Mouse (Mus musculus) forebrain, embryonic 14.5 days (tissue): Measurements from ENCODE around the gene Lin52. TPM values are rescaled to one million over a fixed set of nuclear protein-coding genes. Genes with fewer than 3 reads are reported as not detected.

Experiments
- ATAC-seq: fragments of 200-750 bp; cut with Nextera tagmentation; 2 replicates; pipeline ENCODE4 v1.8.0; 2017; ENCODE audit warnings: mild to moderate bottlenecking, moderate library complexity
- DNase-seq: peaks from one replicate; pipeline ENCODE4 v3.0.0-alpha.2; 2015; ENCODE audit warnings: low spot score
- H3K27ac ChIP-seq: fragments of 300-500 bp; sonication (generic); 2 replicates; pipeline ENCODE4 v1.5.1; 2014; ENCODE audit warnings: low read depth, mild to moderate bottlenecking, control low read depth, low read length, moderate library complexity
- H3K27me3 ChIP-seq: fragments of 300-500 bp; sonication (generic); replicated peaks from 2 replicates; pipeline ENCODE4 v1.6.1; 2014; ENCODE audit warnings: low read length, control low read depth, mixed read lengths; ENCODE audit not compliant: control insufficient read depth, insufficient read depth
- H3K36me3 ChIP-seq: fragments of 300-500 bp; sonication (generic); 2 replicates; pipeline ENCODE4 v1.6.1; 2014; ENCODE audit warnings: low read length, control low read depth; ENCODE audit not compliant: control insufficient read depth, insufficient read depth
- H3K4me1 ChIP-seq: fragments of 300-500 bp; sonication (generic); 2 replicates; pipeline ENCODE4 v1.6.1; 2014; ENCODE audit warnings: antibody characterized with exemption, low read length, control low read depth; ENCODE audit not compliant: control insufficient read depth, insufficient read depth
- H3K4me2 ChIP-seq: fragments of 300-500 bp; sonication (generic); 2 replicates; pipeline ENCODE4 v1.6.1; 2014; ENCODE audit warnings: mild to moderate bottlenecking, control low read depth, low read length
- H3K4me3 ChIP-seq: fragments of 300-500 bp; sonication (generic); 2 replicates; pipeline ENCODE4 v1.5.1; 2014; ENCODE audit warnings: low read depth, low read length, control low read depth
- H3K9ac ChIP-seq: fragments of 300-500 bp; sonication (generic); 2 replicates; pipeline ENCODE4 v1.6.1; 2014; ENCODE audit warnings: mild to moderate bottlenecking, low read length, control low read depth, moderate library complexity
- H3K9me3 ChIP-seq: fragments of 300-500 bp; sonication (generic); replicated peaks from 2 replicates; pipeline ENCODE4 v1.6.1; 2016; ENCODE audit warnings: low read length, control low read depth, mixed read lengths; ENCODE audit not compliant: control insufficient read depth
- WGBS: fragments of 180-500 bp; shearing (Covaris S2); extraction: QIAGEN DNeasy Blood & Tissue Kit; methylation state at CpG from one replicate; pipeline ENCODE4 v1.1.7; 2014; 5-methylcytosine and 5-hydroxymethylcytosine counted together
- polyA plus RNA-seq: library from polyadenylated mRNA; unstranded; fragments of >200 nt; fragmentation: Nextera tagmentation; extraction: Ambion mirVana; gene quantifications from 2 replicates; pipeline ENCODE4 v1.2.1, GENCODE M21; 2014

Lin52 gene
- polyA plus RNA-seq, 1 experiment from 2014 or later: 41.2 TPM

DNA sequence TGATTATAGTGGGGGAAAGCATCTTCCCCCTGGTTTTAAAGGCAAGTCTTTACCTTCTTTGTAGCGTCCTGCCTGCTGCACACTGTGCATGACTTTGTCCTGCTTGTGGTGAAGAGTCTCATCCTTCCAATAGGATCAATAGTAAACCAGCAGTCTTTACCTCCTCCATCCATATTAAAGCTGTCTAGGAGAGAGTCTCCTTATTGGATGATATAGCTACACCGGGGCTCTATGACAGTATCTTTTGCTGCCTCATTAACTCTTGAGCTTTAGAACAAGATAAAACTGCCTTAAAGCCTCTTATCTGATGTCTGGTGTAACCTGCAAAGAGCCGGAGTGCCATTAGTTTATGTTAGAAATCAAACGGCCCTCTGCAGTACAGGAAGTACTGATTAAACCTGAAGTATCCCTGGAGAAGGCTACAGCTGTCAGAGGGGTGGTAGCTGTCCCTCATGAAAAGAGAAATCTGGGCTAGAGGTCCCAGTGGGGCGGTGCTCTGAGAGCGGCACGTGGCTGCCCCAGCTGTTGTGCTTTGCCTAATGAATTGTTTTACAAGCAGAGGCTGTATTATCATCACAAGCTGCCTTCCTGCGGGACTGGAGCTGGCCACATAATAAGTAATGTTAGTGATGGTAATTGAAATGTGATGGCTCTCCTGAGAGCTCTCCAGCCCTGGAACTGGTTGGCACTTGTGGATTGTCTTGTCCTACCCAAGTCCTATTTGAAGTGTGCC, 36.3 kb downstream of the Lin52 start:
- H3K9ac ChIP-seq: no peak overlapping the region
- no peak overlapping the region for H3K4me2 ChIP-seq
- no peak overlapping the region for H3K27ac ChIP-seq
- DNase-seq: peak; percentile 74
- no peak overlapping the region for H3K4me3 ChIP-seq
- no peaks in the 10 kb centered on the region; the same call in 1 of the 2 replicates for H3K4me1 ChIP-seq
- no peaks in the 10 kb centered on the region for H3K9me3 ChIP-seq
- ATAC-seq: peak; percentile 70
- 24% methylated on average over 8 of the region's 8 CpGs for WGBS
- H3K27me3 ChIP-seq: no peaks in the 10 kb centered on the region
- no peaks in the 10 kb centered on the region for H3K36me3 ChIP-seq

DNA sequence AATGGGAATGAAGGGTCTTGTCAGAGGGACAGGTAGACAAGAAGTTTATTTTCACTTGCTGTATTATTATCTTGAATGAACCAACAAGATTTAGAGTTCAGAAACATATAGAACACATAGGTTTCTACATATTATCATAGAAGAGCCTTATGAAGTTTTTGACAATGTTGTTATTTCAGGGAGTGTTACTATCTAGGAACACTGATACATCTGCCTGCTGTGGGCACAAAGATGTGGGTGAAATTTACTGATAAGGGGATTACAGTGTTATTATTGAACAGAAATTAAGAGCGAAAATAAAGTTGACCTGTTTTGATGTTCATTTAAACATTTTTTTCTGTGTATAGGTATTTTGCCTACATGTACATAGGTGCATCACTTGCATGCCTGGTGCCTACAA, 45.6 kb downstream of the Lin52 start:
- peaks cover 5% of the 10 kb centered on the region; the same call in 1 of the 2 replicates for H3K4me1 ChIP-seq
- no peak overlapping the region for H3K4me2 ChIP-seq
- no peak for DNase-seq
- H3K36me3 ChIP-seq: no peaks in the 10 kb centered on the region
- no peak overlapping the region for H3K27ac ChIP-seq
- ATAC-seq: no peak
- WGBS: 94% methylated on average over 1 of the region's 1 CpGs
- no peaks in the 10 kb centered on the region for H3K27me3 ChIP-seq
- no peaks in the 10 kb centered on the region for H3K9me3 ChIP-seq
- no peak overlapping the region for H3K9ac ChIP-seq
- no peak overlapping the region for H3K4me3 ChIP-seq

DNA sequence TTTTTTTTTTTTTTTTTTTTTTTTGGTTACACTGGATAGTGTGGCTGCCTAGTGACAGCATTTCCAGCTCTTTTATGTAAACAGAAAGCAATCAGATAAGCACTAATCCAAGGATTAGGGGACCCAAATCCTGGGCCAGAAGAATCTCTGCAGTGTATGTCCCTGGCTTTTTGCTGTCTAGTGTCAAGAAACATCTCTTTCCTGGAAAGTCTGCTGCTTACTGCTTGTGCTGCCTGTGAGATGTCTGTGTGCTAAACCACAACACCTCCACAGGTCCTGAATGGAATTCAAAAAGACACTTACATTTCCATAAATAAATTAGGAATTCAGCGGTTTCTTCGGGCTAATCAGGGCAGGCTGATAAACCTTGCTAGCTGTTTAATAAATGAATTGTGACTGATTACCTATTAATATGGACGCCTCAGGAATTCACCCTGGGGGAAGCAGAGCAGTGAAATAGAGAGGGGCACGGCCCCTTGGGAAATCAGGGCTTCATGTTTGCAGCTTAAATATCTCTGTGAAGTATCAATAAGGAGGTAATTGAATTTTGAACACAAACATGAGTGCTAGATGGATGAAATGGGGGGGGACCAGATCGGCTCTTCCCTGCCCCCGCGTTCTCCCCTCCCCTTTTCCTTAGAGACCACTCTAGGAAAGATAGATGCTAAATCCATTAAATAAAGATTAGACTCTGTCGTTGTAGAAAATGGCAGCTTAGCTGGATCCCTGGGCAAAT, 49.5 kb downstream of the Lin52 start:
- Histone ChIP-seq H3K9ac (no peak overlapping the region), H3K4me3 (no peak overlapping the region), H3K36me3 (no peaks in the 10 kb centered on the region), H3K4me1 (peaks cover 8% of the 10 kb centered on the region; the same call in 1 of the 2 replicates), H3K27me3 (no peaks in the 10 kb centered on the region), H3K9me3 (no peaks in the 10 kb centered on the region), H3K4me2 (no peak overlapping the region), H3K27ac (no peak overlapping the region)
- no peak for ATAC-seq
- WGBS: 41% methylated on average over 8 of the region's 8 CpGs
- peak; percentile 33 for DNase-seq

DNA sequence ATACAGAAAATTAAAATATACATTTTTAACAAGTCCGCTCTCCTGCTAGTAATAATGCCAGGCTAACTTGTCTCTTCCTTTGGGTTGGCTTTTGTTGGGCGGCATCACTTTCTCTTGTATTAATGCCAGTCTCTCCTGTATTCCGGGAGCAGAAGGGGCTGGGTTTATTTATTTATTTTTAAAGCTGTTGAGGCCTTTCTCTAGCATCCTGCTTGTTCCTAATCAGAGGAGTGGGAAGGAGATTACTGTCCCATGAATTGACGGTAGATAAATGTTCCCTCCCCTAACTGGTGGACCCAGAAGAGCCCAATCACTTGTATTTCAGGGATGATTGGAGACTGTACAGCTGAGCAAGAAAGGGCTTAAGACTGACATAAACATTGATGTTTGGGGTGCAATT, 50.1 kb downstream of the Lin52 start:
- no peaks in the 10 kb centered on the region for H3K9me3 ChIP-seq
- H3K9ac ChIP-seq: no peak overlapping the region
- H3K4me3 ChIP-seq: no peak overlapping the region
- peaks cover 8% of the 10 kb centered on the region; the same call in 1 of the 2 replicates for H3K4me1 ChIP-seq
- no peaks in the 10 kb centered on the region for H3K36me3 ChIP-seq
- H3K4me2 ChIP-seq: no peak overlapping the region
- DNase-seq: no peak
- H3K27me3 ChIP-seq: no peaks in the 10 kb centered on the region
- H3K27ac ChIP-seq: no peak overlapping the region
- ATAC-seq: no peak
- WGBS: 67% methylated on average over 4 of the region's 4 CpGs

DNA sequence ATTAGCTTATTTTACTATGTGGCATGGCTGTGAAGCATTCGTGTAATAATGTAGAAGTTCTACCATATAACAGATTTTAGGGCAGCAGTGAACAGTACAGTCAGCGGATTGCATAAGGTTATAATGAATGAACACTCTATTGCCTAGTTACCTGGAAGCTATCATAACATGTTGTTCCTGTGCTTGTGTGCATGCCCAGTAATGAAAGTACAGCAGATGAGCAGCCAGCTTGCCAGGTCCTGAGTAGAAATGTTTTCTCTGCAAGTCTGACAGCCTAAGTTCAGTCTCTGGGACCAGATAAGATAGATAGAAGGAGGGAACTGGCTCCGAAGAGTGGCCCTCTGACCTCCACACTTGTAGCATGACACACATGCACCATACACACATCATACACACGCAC, 55.6 kb downstream of the Lin52 start:
- DNase-seq (no peak), ATAC-seq (no peak)
- 96% methylated on average over 4 of the region's 4 CpGs for WGBS
- Histone ChIP-seq H3K4me1 (0 out of 2 replicates have a peak, but pooled peaks cover 3% of the 10 kb centered on the region), H3K36me3 (no peaks in the 10 kb centered on the region), H3K27ac (no peak overlapping the region), H3K4me2 (no peak overlapping the region), H3K9ac (no peak overlapping the region), H3K27me3 (no peaks in the 10 kb centered on the region), H3K4me3 (no peak overlapping the region), H3K9me3 (no peaks in the 10 kb centered on the region)

DNA sequence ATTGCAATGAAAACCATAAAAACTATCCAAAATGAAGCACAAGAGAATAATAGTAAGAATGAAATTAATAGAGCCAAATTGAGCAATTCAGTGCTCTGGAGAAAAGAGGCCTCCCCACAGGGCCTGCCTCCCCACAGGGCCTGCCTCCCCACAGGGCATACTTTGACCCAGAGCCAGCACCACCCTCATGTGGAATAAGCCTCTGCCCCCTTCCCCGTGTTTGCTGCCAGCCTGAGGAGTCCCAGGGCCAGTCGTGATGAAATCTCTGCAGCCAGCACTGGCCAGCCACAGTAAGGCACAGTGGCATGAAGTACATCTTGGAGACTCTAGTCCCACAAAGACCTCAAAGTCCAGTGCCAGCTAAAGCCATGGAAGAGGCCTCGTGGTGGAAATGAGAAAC, 60.8 kb downstream of the Lin52 start:
- H3K4me3 ChIP-seq: no peak overlapping the region
- no peaks in the 10 kb centered on the region for H3K36me3 ChIP-seq
- H3K27ac ChIP-seq: no peak overlapping the region
- DNase-seq (no peak), ATAC-seq (no peak)
- no peaks in the 10 kb centered on the region for H3K9me3 ChIP-seq
- no peaks in the 10 kb centered on the region for H3K27me3 ChIP-seq
- 48% methylated on average over 3 of the region's 3 CpGs for WGBS
- H3K4me2 ChIP-seq: no peak overlapping the region
- no peaks in the 10 kb centered on the region for H3K4me1 ChIP-seq
- H3K9ac ChIP-seq: no peak overlapping the region

DNA sequence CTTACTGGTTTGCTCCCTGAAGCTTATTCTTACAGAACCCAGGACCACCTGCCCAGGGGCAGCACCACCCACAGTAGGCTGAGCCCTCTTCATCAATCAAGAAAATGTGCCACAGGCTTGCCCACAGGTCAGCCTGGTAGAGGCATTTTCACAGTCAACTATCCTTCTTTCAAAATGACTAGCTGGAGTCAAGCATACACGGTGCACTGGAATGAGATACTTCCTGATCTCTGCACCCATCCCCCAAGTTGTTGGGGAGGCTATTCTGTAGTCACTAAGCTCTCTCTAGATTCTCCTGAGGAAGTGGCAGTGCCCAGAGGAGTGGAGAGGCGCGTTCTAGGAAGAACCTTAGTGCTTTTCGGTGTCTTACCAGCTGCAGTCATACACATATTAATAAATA, 64.3 kb downstream of the Lin52 start:
- DNase-seq (no peak), ATAC-seq (no peak)
- WGBS: 85% methylated on average over 4 of the region's 4 CpGs
- no peak overlapping the region for H3K4me2 ChIP-seq
- H3K36me3 ChIP-seq: no peaks in the 10 kb centered on the region
- no peak overlapping the region for H3K27ac ChIP-seq
- H3K27me3 ChIP-seq: no peaks in the 10 kb centered on the region
- no peaks in the 10 kb centered on the region for H3K4me1 ChIP-seq
- no peak overlapping the region for H3K9ac ChIP-seq
- no peak overlapping the region for H3K4me3 ChIP-seq
- H3K9me3 ChIP-seq: no peaks in the 10 kb centered on the region

DNA sequence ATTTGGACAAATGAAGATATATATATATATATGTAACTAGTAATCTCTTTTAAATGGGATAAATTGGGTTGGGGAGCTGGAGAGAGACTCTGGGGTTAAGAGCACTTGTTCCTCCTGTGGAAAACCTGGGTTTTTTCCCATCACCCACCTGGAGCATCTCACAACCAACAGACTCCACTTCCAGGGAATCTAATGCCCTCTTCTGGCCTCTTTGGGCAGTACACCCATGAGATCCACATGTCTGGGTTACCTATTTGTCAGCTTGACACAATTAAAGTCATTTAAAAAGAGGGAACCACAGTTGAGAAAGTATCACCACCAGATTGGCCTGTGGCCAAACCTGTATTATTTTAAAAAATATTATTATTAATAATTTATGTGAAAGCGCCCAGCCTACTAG, 65.4 kb downstream of the Lin52 start:
- DNase-seq (no peak), ATAC-seq (no peak)
- no peaks in the 10 kb centered on the region for H3K36me3 ChIP-seq
- WGBS: 100% methylated on average over 1 of the region's 1 CpGs
- H3K4me3 ChIP-seq: no peak overlapping the region
- H3K4me1 ChIP-seq: no peaks in the 10 kb centered on the region
- no peak overlapping the region for H3K27ac ChIP-seq
- H3K9ac ChIP-seq: no peak overlapping the region
- no peaks in the 10 kb centered on the region for H3K27me3 ChIP-seq
- no peaks in the 10 kb centered on the region for H3K9me3 ChIP-seq
- no peak overlapping the region for H3K4me2 ChIP-seq

DNA sequence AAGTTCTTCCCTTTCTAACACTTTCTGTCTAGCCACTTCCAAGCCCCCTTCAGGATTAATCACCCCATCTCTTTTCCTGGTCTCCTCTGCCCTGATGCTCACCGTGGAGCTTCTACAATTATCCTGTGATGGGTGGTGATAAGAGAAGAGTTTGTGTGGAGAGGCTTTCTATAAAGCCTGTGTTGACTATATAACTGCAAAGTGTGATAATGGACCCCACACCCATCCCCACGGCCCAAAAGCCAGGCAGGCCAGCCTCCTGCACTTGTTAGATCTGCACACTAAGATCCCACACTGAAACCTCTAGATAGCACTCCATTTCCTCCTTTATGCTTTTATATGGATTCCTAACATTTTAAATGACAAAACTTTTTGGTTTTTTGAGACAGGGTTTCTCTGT, 66.8 kb downstream of the Lin52 start:
- no peaks in the 10 kb centered on the region for H3K27me3 ChIP-seq
- no peak overlapping the region for H3K27ac ChIP-seq
- no peak for DNase-seq
- H3K36me3 ChIP-seq: no peaks in the 10 kb centered on the region
- no peak overlapping the region for H3K4me3 ChIP-seq
- H3K4me1 ChIP-seq: no peaks in the 10 kb centered on the region
- no peak for ATAC-seq
- WGBS: 86% methylated on average over 2 of the region's 2 CpGs
- H3K4me2 ChIP-seq: no peak overlapping the region
- H3K9me3 ChIP-seq: no peaks in the 10 kb centered on the region
- no peak overlapping the region for H3K9ac ChIP-seq
